Mouse (Mus musculus): Measurements from ENCODE around the gene Qrfpr.

GRCm38 (mm10) chr3:36181519-36181918, 40.6 kb downstream of the Qrfpr start:
- peak; percentile 34; the same call in 1 of the 2 replicates for TF ChIP-seq CTCF (conservative IDR thresholded peaks at IDR 0.05; ENCODE audit: insufficient read depth, insufficient read length, low read depth, low read length)
- TF ChIP-seq POLR2A (IDR thresholded peaks at IDR 0.05; ENCODE audit: low read depth, low read length) = no peak
